Mouse (Mus musculus) olfactory bulb, adult 2 months (tissue): ENCODE data around the gene Rora. TPM values are rescaled to one million over a fixed set of nuclear protein-coding genes. Genes with fewer than 3 reads are reported as not detected.

Experiments used
- H3K27ac ChIP-seq: fragments of 200-500 bp; 2 replicates; pipeline ENCODE4 v1.5.1; 2012; ENCODE audit warnings: low read depth, low read length; ENCODE audit not compliant: insufficient read depth
- H3K4me1 ChIP-seq: fragments of 200-500 bp; 2 replicates; pipeline ENCODE4 v1.6.1; 2012; ENCODE audit warnings: low read length; ENCODE audit not compliant: control insufficient read depth, insufficient read depth
- H3K4me3 ChIP-seq: fragments of 200-500 bp; 2 replicates; pipeline ENCODE4 v1.5.1; 2012; ENCODE audit warnings: mild to moderate bottlenecking, low read depth, low read length, moderate library complexity; ENCODE audit not compliant: insufficient read depth
- CTCF ChIP-seq: fragments of 200-500 bp; IDR thresholded peaks from 2 replicates; pipeline ENCODE4 v1.5.1; 2012; ENCODE audit warnings: low read depth, mild to moderate bottlenecking, low read length, moderate library complexity; ENCODE audit not compliant: insufficient read depth
- POLR2A ChIP-seq: fragments of 200-500 bp; IDR thresholded peaks from 2 replicates; pipeline ENCODE4 v1.6.1; 2012; ENCODE audit warnings: mild to moderate bottlenecking, low read depth, low read length, moderate library complexity; ENCODE audit not compliant: insufficient read depth
- WGBS: fragments of 180-500 bp; shearing (Covaris S2); methylation state at CpG from one replicate; pipeline ENCODE4 v1.1.7; 2018; 5-methylcytosine and 5-hydroxymethylcytosine counted together
- polyA plus RNA-seq: library from polyadenylated mRNA; stranded (reverse); fragments of >200 nt; gene quantifications from 2 replicates; pipeline ENCODE4 v1.2.4, GENCODE M21; 2012; ENCODE audit warnings: low replicate concordance; ENCODE audit not compliant: missing spikeins, insufficient read depth, insufficient read length

Rora gene
- polyA plus RNA-seq, 1 experiment, result not detected

GRCm38 (mm10) chr9:69419476-69419875 is 765.9 kb downstream of the Rora start:
- Histone ChIP-seq H3K4me3 (no peak overlapping the region), H3K27ac (no peak overlapping the region), H3K4me1 (no peaks in the 10 kb centered on the region)
- TF ChIP-seq CTCF, result no peak
- 93% methylated on average over 1 of the region's 1 CpGs for WGBS

- 92% methylated on average over 3 of the region's 3 CpGs for WGBS
- no peak overlapping the region for H3K4me3 ChIP-seq
- H3K27ac ChIP-seq, result no peak overlapping the region
- H3K4me1 ChIP-seq, result no peaks in the 10 kb centered on the region
- no peak for TF ChIP-seq POLR2A
- TF ChIP-seq CTCF, result no peak
Measured at GRCm38 (mm10) chr9:69430531-69430930, 776.9 kb downstream of the Rora start.

DNA sequence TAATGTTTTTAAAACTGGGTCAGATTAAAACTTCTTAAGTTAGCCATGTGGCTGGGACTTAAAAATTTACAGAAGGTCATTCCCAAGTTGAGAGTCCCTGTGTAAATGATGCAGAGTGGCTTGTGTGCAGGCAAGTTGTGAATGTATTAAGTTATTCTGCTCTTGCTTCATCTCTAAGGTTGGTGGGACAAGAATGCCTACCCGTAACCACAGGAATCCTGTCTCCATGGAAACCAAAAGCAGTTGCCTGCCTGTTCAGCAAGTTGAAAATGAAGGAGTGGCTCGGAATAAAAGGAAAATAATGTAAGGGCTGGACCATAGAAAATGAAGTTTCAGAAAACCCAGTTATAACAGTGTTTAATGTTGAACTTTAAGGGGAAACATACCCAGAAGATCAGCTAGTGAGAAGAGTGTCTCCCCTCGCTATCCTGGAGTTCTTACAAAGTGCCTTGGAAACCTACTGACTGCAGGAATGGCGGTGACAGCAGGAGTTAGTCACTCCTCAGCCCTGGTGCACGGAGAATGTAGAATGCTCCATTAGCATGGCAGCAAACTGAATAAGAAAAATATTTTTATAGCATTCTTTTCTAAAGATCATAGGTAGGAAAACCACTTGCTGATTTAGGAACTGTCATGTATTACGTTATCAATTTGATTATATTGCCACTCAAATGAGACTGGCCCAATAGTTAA is 778.4 kb downstream of the Rora start:
- H3K27ac ChIP-seq, result no peak overlapping the region
- no peaks in the 10 kb centered on the region for H3K4me1 ChIP-seq
- no peak overlapping the region for H3K4me3 ChIP-seq
- WGBS, result 36% methylated on average over 6 of the region's 6 CpGs
- TF ChIP-seq POLR2A, result no peak
- TF ChIP-seq CTCF, result no peak

GRCm38 (mm10) chr9:69435194-69435593 is 781.6 kb downstream of the Rora start:
- no peak overlapping the region for H3K27ac ChIP-seq
- no peaks in the 10 kb centered on the region for H3K4me1 ChIP-seq
- H3K4me3 ChIP-seq, result no peak overlapping the region
- TF ChIP-seq CTCF, result no peak
- 44% methylated on average over 10 of the region's 10 CpGs for WGBS

DNA sequence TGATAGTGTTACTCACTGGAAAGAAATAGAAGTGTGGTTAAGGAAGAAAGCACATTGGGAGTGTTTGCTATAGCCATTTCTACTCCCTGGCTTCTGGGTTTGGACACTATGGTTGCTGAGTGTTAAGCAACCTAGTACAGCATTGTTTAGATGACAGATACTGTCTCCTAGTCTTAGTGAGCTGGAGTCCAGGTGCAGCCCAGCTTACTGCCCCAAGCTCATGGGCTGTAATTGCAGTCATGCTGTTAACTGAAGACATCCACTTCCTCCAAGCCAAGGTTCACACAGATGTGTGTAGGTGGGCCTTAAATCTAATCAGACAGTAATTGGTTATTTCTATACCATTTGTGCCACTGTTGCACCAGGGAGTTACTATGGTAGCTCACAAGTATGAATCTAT is 782.1 kb downstream of the Rora start:
- Histone ChIP-seq H3K4me1 (no peaks in the 10 kb centered on the region), H3K4me3 (no peak overlapping the region), H3K27ac (no peak overlapping the region)
- TF ChIP-seq CTCF (no peak), POLR2A (no peak)
